Mouse (Mus musculus): ENCODE data around the gene Hist1h3e.

DNA sequence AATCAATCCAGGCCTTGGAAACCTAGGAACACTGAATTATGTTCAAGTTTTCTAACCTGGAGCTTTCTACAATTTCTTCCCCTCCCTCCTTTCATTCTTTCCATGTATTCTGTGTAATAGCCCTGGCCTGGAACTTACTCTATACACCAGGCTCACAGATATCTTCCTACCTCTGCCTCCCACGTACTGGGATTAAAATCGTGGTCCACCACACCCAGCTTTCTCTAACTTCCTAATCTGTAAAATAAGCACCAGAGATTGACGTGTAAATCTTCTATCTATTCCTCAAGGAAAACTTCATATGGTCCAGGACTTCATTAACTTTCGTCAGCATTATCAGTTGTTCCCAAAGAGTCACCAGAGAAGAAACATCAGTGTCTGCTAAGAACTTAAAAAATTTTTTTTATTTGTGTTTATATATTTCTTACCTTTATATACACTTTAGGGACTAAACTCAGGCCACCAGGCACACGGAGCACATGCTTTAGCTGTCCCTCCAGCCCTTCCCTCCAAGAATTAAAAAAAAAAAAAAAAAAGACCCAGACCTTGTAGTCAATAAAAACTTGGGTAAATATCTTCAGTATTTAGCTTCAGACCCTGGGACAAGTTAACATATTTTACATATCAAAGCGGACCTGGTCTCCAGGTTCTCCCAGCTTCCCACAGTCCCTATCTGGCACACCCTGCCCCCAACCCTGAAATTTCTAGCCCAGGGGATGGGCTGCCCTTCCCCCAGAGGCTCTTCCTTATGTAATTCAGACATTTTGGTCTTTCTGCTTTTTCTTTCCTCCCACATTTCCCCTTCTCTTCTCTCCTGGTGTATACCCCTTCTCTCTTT, 20.3 kb upstream of the Hist1h3e start:
- TF ChIP-seq CTCF (IDR thresholded peaks at IDR 0.05; ENCODE audit: borderline replicate concordance, insufficient read depth, low read depth, low read length) (no peak), POLR2A (IDR thresholded peaks at IDR 0.05; ENCODE audit: borderline replicate concordance, insufficient read depth, low read length) (no peak)
